Mouse (Mus musculus) MEL (cell line): ENCODE results near the gene Limch1.

Source experiments
- CTCF ChIP-seq, 3 experiments: IDR thresholded peaks in 2 of 3; conservative IDR thresholded peaks in 1 of 3; 2 replicates each; pipeline ENCODE4 v1.5.1; 2011 to 2012; ENCODE audit warnings: low read length in 3 of 3, low read depth in 2 of 3, mild to moderate bottlenecking in 2 of 3, improper control_type of control experiment in 1 of 3, inconsistent platforms in 1 of 3, mixed read lengths in 1 of 3, moderate library complexity in 1 of 3; ENCODE audit not compliant: control insufficient read depth in 1 of 3, insufficient read depth in 1 of 3, poor library complexity in 1 of 3, severe bottlenecking in 1 of 3
- KAT2A ChIP-seq: conservative IDR thresholded peaks from 2 replicates; pipeline ENCODE4 v1.6.1; 2012; ENCODE audit warnings: low read depth, low read length, improper control_type of control experiment, inconsistent platforms
- MEF2A ChIP-seq: IDR thresholded peaks from 2 replicates; pipeline ENCODE4 v1.6.1; 2014; ENCODE audit warnings: low read depth, mild to moderate bottlenecking, inconsistent platforms, low read length, improper control_type of control experiment; ENCODE audit not compliant: poor library complexity, insufficient replicate concordance, severe bottlenecking; ENCODE audit errors: extremely low read depth
- NRF1 ChIP-seq: IDR thresholded peaks from 2 replicates; pipeline ENCODE4 v1.6.1; 2014; ENCODE audit warnings: low read depth, mild to moderate bottlenecking, inconsistent platforms, low read length, improper control_type of control experiment, moderate library complexity; ENCODE audit not compliant: poor library complexity, insufficient read depth, severe bottlenecking
- ZC3H11A ChIP-seq: IDR thresholded peaks from 2 replicates; pipeline ENCODE4 v1.6.1; 2012; ENCODE audit warnings: low read depth, mild to moderate bottlenecking, inconsistent platforms, low read length, improper control_type of control experiment

- no peak for TF ChIP-seq KAT2A
- no peak for TF ChIP-seq NRF1
- no peak for TF ChIP-seq ZC3H11A
- TF ChIP-seq CTCF (IDR thresholded peaks at IDR 0.05 in 2 of 3, conservative IDR thresholded peaks at IDR 0.05 in 1 of 3; ENCODE audit: control insufficient read depth in 1 of 3, insufficient read depth in 1 of 3, low read depth in 2 of 3, low read length in 3 of 3, poor library complexity in 1 of 3, severe bottlenecking in 1 of 3): no peak
- TF ChIP-seq MEF2A: no peak
Observed at GRCm38 (mm10) chr5:66760747-66761146, 15.1 kb downstream of the Limch1 start.
